Mouse (Mus musculus) layer of hippocampus, adult 11-12 months (tissue): ENCODE measurements around the gene Arl4a.

Experiments
- DNase-seq: peaks from one replicate; pipeline ENCODE4 v3.0.0; 2022; ENCODE audit warnings: low spot score

Arl4a gene

GRCm38 (mm10) chr12:40037876-40038463 is at the start of gene Arl4a:
Gene Arl4a, minus strand, starts transcription at chr12:40038025.
- peak; percentile 87 for DNase-seq

GRCm38 (mm10) chr12:40085731-40086322 is 48.0 kb upstream of the Arl4a start:
- peak; percentile 52 for DNase-seq

- no peak for DNase-seq
Observed at GRCm38 (mm10) chr12:40082453-40083238, 44.8 kb upstream of the Arl4a start.

GRCm38 (mm10) chr12:40082048-40082447 is 44.2 kb upstream of the Arl4a start:
- no peak for DNase-seq

- DNase-seq = no peak
Observed at GRCm38 (mm10) chr12:40073660-40074059, 35.8 kb upstream of the Arl4a start.

GRCm38 (mm10) chr12:40047024-40047423 is 9.2 kb upstream of the Arl4a start:
- no peak for DNase-seq

- no peak for DNase-seq
Observed at GRCm38 (mm10) chr12:40043816-40044585, 6.2 kb upstream of the Arl4a start.

- DNase-seq = peak; percentile 19
Observed at GRCm38 (mm10) chr12:40040067-40040466, 2.2 kb upstream of the Arl4a start.

GRCm38 (mm10) chr12:40037226-40037813 is 505 bp downstream of the Arl4a start:
- peak; percentile 97 for DNase-seq

- no peak for DNase-seq
Observed at GRCm38 (mm10) chr12:40036666-40037065, 1.2 kb downstream of the Arl4a start.

- DNase-seq = no peak
Observed at GRCm38 (mm10) chr12:40035506-40035905, 2.3 kb downstream of the Arl4a start.

- no peak for DNase-seq
Observed at GRCm38 (mm10) chr12:40029201-40029600, 8.6 kb downstream of the Arl4a start.

- DNase-seq = no peak
Observed at GRCm38 (mm10) chr12:40027846-40028245, 10.0 kb downstream of the Arl4a start.

GRCm38 (mm10) chr12:40027444-40027843 is 10.4 kb downstream of the Arl4a start:
- no peak for DNase-seq

- no peak for DNase-seq
Observed at GRCm38 (mm10) chr12:40023918-40024317, 13.9 kb downstream of the Arl4a start.

GRCm38 (mm10) chr12:40023014-40023642 is 14.7 kb downstream of the Arl4a start:
- no peak for DNase-seq

- DNase-seq = no peak
Observed at GRCm38 (mm10) chr12:40022344-40022743, 15.5 kb downstream of the Arl4a start.

GRCm38 (mm10) chr12:40017955-40018505 is 19.8 kb downstream of the Arl4a start:
- DNase-seq = no peak

GRCm38 (mm10) chr12:40016648-40017460 is 21.0 kb downstream of the Arl4a start:
- DNase-seq = peak; percentile 13

- DNase-seq = no peak
Observed at GRCm38 (mm10) chr12:40016068-40016467, 21.8 kb downstream of the Arl4a start.
